Mouse (Mus musculus): ENCODE data around the gene Olfr888. TPM values are rescaled to one million over a fixed set of nuclear protein-coding genes. Genes with fewer than 3 reads are reported as not detected.

The Olfr888 gene
- polyA plus RNA-seq (2014; fragmentation: Nextera tagmentation; extraction: Ambion mirVana) = not detected in 2 replicates

DNA sequence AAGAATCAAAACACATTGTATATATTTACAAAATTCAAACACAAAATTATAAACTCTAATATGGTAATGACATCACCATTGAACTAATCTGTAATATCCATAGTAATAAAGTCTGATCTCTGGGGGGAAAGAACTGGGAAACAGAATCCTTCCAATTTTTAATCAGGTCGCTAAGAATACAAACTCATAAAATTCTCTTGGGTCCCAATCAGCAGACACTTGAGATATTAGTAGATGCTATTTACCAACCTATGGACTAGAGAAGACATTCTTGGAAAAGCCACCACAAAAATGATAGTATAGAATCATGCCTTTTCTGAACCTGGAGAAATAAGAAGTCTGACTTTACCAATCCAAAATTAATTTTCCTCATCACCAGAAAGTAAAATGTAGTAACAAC lies at the start of gene Olfr888:
TSS of gene Olfr888 (plus strand) at position 301 of the 400 bp plus-strand sequence.
- no peak within 1 kb of the TSS for H3K4me2 ChIP-seq (ENCODE audit: low read depth, low read length, severe bottlenecking)
- WGBS = 87% methylated on average over 1 of the region's 1 CpGs
- no peak within 1 kb of the TSS for H3K4me3 ChIP-seq (ENCODE audit: low read depth, low read length)
- H3K9me3 ChIP-seq (ENCODE audit: control insufficient read depth, low read length) = no peaks in the 10 kb centered on the region
- no peaks in the 10 kb centered on the region for H3K36me3 ChIP-seq (ENCODE audit: control insufficient read depth, insufficient read depth, low read length)
- H3K4me1 ChIP-seq (replicated peaks; ENCODE audit: control insufficient read depth, insufficient read depth, low read length) = no peaks in the 10 kb centered on the region
- H3K27me3 ChIP-seq (ENCODE audit: control insufficient read depth, insufficient read depth, low read length) = no peaks in the 10 kb centered on the region
- ATAC-seq (replicated peaks; ENCODE audit: low FRiP score) (no peak), DNase-seq (ENCODE audit: low spot score) (no peak)
- H3K27ac ChIP-seq (ENCODE audit: low read depth, low read length) = no peak within 1 kb of the TSS
- H3K9ac ChIP-seq (ENCODE audit: low read length) = no peak within 1 kb of the TSS

GRCm38 (mm10) chr9:38061022-38061421 lies 46.9 kb upstream of the Olfr888 start, which contains the start of gene Olfr885:
Olfr885 (plus strand) TSS chr9:38061322.
- WGBS = 95% methylated on average over 3 of the region's 3 CpGs
- no peak within 1 kb of the TSS for H3K4me3 ChIP-seq (ENCODE audit: low read depth, low read length)

GRCm38 (mm10) chr9:38083772-38084171 lies 24.2 kb upstream of the Olfr888 start, which contains the start of gene Olfr887:
Olfr887 (plus strand) TSS chr9:38084072.
- Histone ChIP-seq H3K4me2 (ENCODE audit: low read depth, low read length, severe bottlenecking) (no peak within 1 kb of the TSS), H3K9me3 (ENCODE audit: control insufficient read depth, low read length) (no peaks in the 10 kb centered on the region), H3K4me3 (ENCODE audit: low read depth, low read length) (no peak within 1 kb of the TSS), H3K9ac (ENCODE audit: low read length) (no peak within 1 kb of the TSS), H3K27ac (ENCODE audit: low read depth, low read length) (no peak within 1 kb of the TSS), H3K27me3 (ENCODE audit: control insufficient read depth, insufficient read depth, low read length) (no peaks in the 10 kb centered on the region), H3K4me1 (replicated peaks; ENCODE audit: control insufficient read depth, insufficient read depth, low read length) (no peaks in the 10 kb centered on the region), H3K36me3 (ENCODE audit: control insufficient read depth, insufficient read depth, low read length) (no peaks in the 10 kb centered on the region)
- 91% methylated on average over 1 of the region's 1 CpGs for WGBS
- ATAC-seq (replicated peaks; ENCODE audit: low FRiP score) (no peak), DNase-seq (ENCODE audit: low spot score) (no peak)

More at GRCm38 (mm10) chr9:38061022-38061421, 46.9 kb upstream of the Olfr888 start, which contains the start of gene Olfr885:
- Histone ChIP-seq H3K27me3 (ENCODE audit: control insufficient read depth, insufficient read depth, low read length) (no peaks in the 10 kb centered on the region), H3K27ac (ENCODE audit: low read depth, low read length) (no peak within 1 kb of the TSS), H3K4me2 (ENCODE audit: low read depth, low read length, severe bottlenecking) (no peak within 1 kb of the TSS), H3K36me3 (ENCODE audit: control insufficient read depth, insufficient read depth, low read length) (no peaks in the 10 kb centered on the region), H3K4me1 (replicated peaks; ENCODE audit: control insufficient read depth, insufficient read depth, low read length) (no peaks in the 10 kb centered on the region), H3K9ac (ENCODE audit: low read length) (no peak within 1 kb of the TSS), H3K9me3 (ENCODE audit: control insufficient read depth, low read length) (no peaks in the 10 kb centered on the region)
- DNase-seq (ENCODE audit: low spot score) (no peak), ATAC-seq (replicated peaks; ENCODE audit: low FRiP score) (no peak)

DNA sequence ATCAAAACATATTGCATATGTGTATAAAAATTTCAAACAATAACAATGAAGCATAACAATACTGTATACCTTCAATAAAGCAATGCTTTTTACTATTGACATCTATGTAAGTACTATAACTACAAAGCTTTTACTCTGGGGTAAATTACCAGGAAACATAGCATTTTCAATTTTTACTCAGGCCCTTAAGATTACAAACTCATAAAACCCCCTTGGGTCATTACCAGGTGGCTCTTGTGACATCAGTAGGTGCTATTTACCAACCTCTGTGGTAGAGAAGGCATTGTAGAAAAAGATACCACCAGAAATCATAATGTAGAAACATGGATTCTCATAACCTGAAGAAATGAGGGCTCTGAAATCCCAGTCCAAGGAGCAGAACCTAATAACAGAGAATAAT lies 7.0 kb downstream of the Olfr888 start, which contains the start of gene Olfr889:
TSS of gene Olfr889 (plus strand) at position 301 of the 400 bp plus-strand sequence.
- ATAC-seq (replicated peaks; ENCODE audit: low FRiP score) = no peak
- Histone ChIP-seq H3K27ac (ENCODE audit: low read depth, low read length) (no peak within 1 kb of the TSS), H3K9ac (ENCODE audit: low read length) (no peak within 1 kb of the TSS), H3K4me2 (ENCODE audit: low read depth, low read length, severe bottlenecking) (no peak within 1 kb of the TSS), H3K27me3 (ENCODE audit: control insufficient read depth, insufficient read depth, low read length) (no peaks in the 10 kb centered on the region), H3K4me3 (ENCODE audit: low read depth, low read length) (no peak within 1 kb of the TSS), H3K36me3 (ENCODE audit: control insufficient read depth, insufficient read depth, low read length) (no peaks in the 10 kb centered on the region), H3K9me3 (ENCODE audit: control insufficient read depth, low read length) (no peaks in the 10 kb centered on the region), H3K4me1 (replicated peaks; ENCODE audit: control insufficient read depth, insufficient read depth, low read length) (no peaks in the 10 kb centered on the region)
- DNase-seq (ENCODE audit: low spot score) = no peak

DNA sequence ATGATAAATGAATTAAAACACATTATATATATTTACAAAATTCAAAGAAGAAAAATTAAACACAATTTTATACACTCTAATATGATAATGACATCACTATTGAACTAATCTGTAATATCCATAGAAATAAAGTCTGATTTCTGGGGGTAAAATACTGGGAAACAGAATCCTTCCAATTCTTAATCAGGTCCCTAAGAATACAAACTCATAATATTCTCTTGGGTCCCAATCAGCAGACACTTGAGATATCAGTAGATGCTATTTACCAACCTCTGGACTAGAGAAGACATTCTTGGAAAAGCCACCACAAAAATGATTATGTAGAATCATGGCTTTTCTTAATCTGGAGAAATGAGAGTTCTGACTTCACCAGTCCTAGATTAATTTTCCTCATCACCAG lies 34.3 kb downstream of the Olfr888 start, which contains the start of gene Olfr890:
TSS of gene Olfr890 (plus strand) at position 301 of the 400 bp plus-strand sequence.
- Histone ChIP-seq H3K27me3 (ENCODE audit: control insufficient read depth, insufficient read depth, low read length) (no peaks in the 10 kb centered on the region), H3K4me3 (ENCODE audit: low read depth, low read length) (no peak within 1 kb of the TSS), H3K9me3 (ENCODE audit: control insufficient read depth, low read length) (no peaks in the 10 kb centered on the region), H3K4me1 (replicated peaks; ENCODE audit: control insufficient read depth, insufficient read depth, low read length) (no peaks in the 10 kb centered on the region), H3K4me2 (ENCODE audit: low read depth, low read length, severe bottlenecking) (no peak within 1 kb of the TSS), H3K9ac (ENCODE audit: low read length) (no peak within 1 kb of the TSS), H3K27ac (ENCODE audit: low read depth, low read length) (no peak within 1 kb of the TSS), H3K36me3 (ENCODE audit: control insufficient read depth, insufficient read depth, low read length) (no peaks in the 10 kb centered on the region)
- DNase-seq (ENCODE audit: low spot score) (no peak), ATAC-seq (replicated peaks; ENCODE audit: low FRiP score) (no peak)

Other genes with a start within 250 kb of the Olfr888 start
- gene Olfr145, start 211.4 kb upstream of the Olfr888 start, polyA plus RNA-seq (2014; fragmentation: Nextera tagmentation; extraction: Ambion mirVana) = not detected in 2 replicates
- gene Olfr878, start 190.3 kb upstream of the Olfr888 start, polyA plus RNA-seq (2014; fragmentation: Nextera tagmentation; extraction: Ambion mirVana) = not detected in 2 replicates
- gene Olfr881, start 116.3 kb upstream of the Olfr888 start, polyA plus RNA-seq (2014; fragmentation: Nextera tagmentation; extraction: Ambion mirVana) = not detected in 2 replicates
- not detected in 2 replicates for gene Olfr883, start 82.3 kb upstream of the Olfr888 start, polyA plus RNA-seq (2014; fragmentation: Nextera tagmentation; extraction: Ambion mirVana)
- not detected in 2 replicates for gene Olfr884, start 61.6 kb upstream of the Olfr888 start, polyA plus RNA-seq (2014; fragmentation: Nextera tagmentation; extraction: Ambion mirVana)
- not detected in 2 replicates for gene Olfr885, start 46.8 kb upstream of the Olfr888 start, polyA plus RNA-seq (2014; fragmentation: Nextera tagmentation; extraction: Ambion mirVana)
- not detected in 2 replicates for gene Olfr887, start 24.1 kb upstream of the Olfr888 start, polyA plus RNA-seq (2014; fragmentation: Nextera tagmentation; extraction: Ambion mirVana)
- gene Olfr889, start 7.1 kb downstream of the Olfr888 start, polyA plus RNA-seq (2014; fragmentation: Nextera tagmentation; extraction: Ambion mirVana) = 0.11 and 0.12 TPM in 2 replicates
- not detected in 2 replicates for gene Olfr890, start 34.4 kb downstream of the Olfr888 start, polyA plus RNA-seq (2014; fragmentation: Nextera tagmentation; extraction: Ambion mirVana)
- not detected in 2 replicates for gene Olfr891, start 72.7 kb downstream of the Olfr888 start, polyA plus RNA-seq (2014; fragmentation: Nextera tagmentation; extraction: Ambion mirVana)
- gene Olfr893, start 100.2 kb downstream of the Olfr888 start, polyA plus RNA-seq (2014; fragmentation: Nextera tagmentation; extraction: Ambion mirVana) = not detected in 2 replicates
- gene Olfr894, start 109.9 kb downstream of the Olfr888 start, polyA plus RNA-seq (2014; fragmentation: Nextera tagmentation; extraction: Ambion mirVana) = not detected in 2 replicates
- gene Olfr143, start 144.6 kb downstream of the Olfr888 start, polyA plus RNA-seq (2014; fragmentation: Nextera tagmentation; extraction: Ambion mirVana) = not detected in 2 replicates
- not detected in 2 replicates for gene Olfr895, start 159.7 kb downstream of the Olfr888 start, polyA plus RNA-seq (2014; fragmentation: Nextera tagmentation; extraction: Ambion mirVana)
- not detected in 2 replicates for gene Olfr896-ps1, start 183.0 kb downstream of the Olfr888 start, polyA plus RNA-seq (2014; fragmentation: Nextera tagmentation; extraction: Ambion mirVana)
- not detected in 2 replicates for gene Olfr25, start 220.9 kb downstream of the Olfr888 start, polyA plus RNA-seq (2014; fragmentation: Nextera tagmentation; extraction: Ambion mirVana)
- not detected in 2 replicates for gene Olfr898, start 240.3 kb downstream of the Olfr888 start, polyA plus RNA-seq (2014; fragmentation: Nextera tagmentation; extraction: Ambion mirVana)